Mouse (Mus musculus): ENCODE data around the gene Vps45.

DNA sequence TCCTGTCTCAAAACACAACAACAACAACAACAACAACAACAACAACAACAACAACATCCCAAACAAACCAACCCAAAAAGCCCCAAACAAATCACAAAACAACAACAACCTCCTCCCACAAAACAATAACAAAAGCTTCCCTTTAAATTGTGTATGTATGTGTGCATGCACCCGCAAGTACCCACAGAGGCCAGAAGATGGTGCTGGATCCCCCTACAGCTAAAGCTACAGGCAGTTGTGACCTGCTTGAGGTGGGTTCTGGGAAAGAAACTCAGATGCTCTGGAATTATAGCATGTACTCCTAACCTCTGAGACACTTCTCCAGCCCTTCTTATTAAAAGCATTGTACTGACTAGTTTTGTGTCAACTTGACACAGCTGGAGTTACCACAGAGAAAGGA is 22.7 kb upstream of the Vps45 start:
- TF ChIP-seq POLR2AphosphoS5 (IDR thresholded peaks at IDR 0.05; ENCODE audit: insufficient replicate concordance, low read depth, low read length) (no peak), CTCF (IDR thresholded peaks at IDR 0.05; ENCODE audit: low read depth, low read length) (peak; percentile 12; the same call in 1 of the 2 replicates), TAL1 (conservative IDR thresholded peaks at IDR 0.05; ENCODE audit: low read depth, low read length) (no peak), GATA2 (IDR thresholded peaks at IDR 0.05; ENCODE audit: borderline replicate concordance, low read depth, low read length) (no peak)
